Mouse (Mus musculus) cerebellum, adult 11 months (tissue): ENCODE results near the gene Slc51a.
"Not testable (repeated sequence)": the region's sequence is repeated elsewhere in the genome, so short reads cannot be mapped to it uniquely, and the experiment has no call there.

ENCODE experiments used
- DNase-seq: peaks from one replicate; pipeline ENCODE4 v3.0.0; 2022

Slc51a gene

DNA sequence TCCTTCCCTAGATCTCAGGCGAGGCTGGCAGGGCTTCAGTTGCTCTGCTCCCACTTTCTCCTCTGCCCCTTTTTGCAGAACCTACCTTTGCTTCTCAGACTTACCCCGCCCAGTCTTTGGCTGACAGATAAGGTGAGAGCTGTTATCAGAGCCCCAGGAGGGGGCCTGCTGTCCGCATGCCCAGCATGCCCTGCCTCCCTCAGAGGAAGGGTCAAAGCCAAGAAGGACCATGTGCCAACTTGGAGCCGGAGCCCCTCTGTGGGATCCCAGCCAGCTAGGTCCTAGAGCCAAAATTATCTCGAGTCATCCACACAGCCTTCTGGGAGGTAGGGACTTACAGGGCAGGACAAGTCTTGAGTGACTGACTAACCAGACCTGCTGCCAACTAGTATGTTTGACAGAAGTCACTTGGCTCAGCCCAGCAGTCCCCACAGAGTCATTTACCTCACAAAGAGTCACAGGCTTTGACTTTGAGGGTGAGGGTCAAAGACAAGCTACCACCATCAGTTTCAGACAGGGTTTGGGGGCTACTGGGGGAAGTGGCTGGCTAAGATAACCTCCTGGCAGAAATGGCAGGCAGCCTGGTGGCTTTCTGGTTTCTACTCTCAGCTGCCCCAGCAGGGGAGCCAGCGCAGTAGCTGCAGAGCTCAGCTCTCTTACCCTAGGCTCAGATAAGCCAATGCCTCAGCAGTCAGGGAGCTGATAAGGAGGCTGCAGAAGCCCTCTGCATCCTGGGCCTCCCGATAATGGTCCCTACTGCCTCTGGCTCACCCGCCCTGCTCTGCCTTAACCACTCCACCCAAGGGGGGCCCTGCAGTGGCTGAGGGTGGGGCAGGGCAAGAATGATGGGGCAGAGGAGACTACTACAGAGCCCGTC lies 21.6 kb upstream of the Slc51a start:
- DNase-seq = no peak

- no peak for DNase-seq
Observed at GRCm38 (mm10) chr16:32508506-32509065, 20.9 kb upstream of the Slc51a start.

- no peak for DNase-seq
Observed at GRCm38 (mm10) chr16:32508035-32508434, 20.4 kb upstream of the Slc51a start.

- DNase-seq = no peak
Observed at GRCm38 (mm10) chr16:32507407-32507806, 19.7 kb upstream of the Slc51a start.

- DNase-seq = no peak
Observed at GRCm38 (mm10) chr16:32506868-32507267, 19.2 kb upstream of the Slc51a start.

GRCm38 (mm10) chr16:32506298-32506697 lies 18.6 kb upstream of the Slc51a start:
- DNase-seq = no peak

DNA sequence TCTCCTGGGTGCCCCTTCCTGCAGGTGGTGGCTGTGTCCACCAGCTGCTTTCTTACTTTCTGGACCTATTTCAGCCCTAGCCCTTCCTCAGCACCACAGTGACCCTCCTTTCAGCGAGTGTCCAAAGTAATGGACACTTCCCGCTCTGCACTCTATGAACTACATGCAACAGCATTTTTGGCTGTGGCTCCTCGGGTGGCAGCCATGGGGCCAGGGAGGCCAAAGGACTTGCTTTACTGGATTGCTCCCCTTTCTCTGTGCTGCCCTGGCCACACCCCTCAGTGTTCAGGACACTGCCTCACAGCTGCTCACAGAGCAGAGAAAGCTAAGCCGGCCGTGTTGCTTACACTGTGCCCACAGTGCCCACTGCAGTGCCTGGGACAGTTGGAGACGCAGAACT lies 16.0 kb upstream of the Slc51a start:
- no peak for DNase-seq

GRCm38 (mm10) chr16:32502621-32503335 lies 15.1 kb upstream of the Slc51a start:
- DNase-seq = no peak

- no peak for DNase-seq
Observed at GRCm38 (mm10) chr16:32501459-32501858, 13.8 kb upstream of the Slc51a start.

GRCm38 (mm10) chr16:32499430-32500037 lies 11.9 kb upstream of the Slc51a start:
- peak; percentile 87 for DNase-seq

DNA sequence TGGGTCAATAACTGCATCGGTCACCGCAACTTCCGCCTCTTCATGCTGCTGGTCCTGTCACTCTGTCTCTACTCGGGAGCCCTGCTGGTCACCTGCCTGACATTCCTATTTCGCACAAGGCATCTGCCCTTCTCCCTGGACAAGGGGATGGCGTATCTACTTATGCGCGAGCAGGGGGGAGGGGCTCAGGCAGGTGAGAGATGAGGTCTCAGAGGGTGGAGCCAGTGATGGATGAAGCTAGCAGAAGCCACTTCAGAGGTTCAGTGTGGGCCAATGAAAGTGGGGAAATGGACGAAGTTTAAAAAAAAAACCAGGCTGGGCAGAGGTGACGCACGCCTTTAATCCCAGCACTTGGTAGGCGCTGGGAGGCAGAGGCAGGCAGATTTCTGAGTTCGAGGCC lies 11.3 kb upstream of the Slc51a start:
- no peak for DNase-seq

DNA sequence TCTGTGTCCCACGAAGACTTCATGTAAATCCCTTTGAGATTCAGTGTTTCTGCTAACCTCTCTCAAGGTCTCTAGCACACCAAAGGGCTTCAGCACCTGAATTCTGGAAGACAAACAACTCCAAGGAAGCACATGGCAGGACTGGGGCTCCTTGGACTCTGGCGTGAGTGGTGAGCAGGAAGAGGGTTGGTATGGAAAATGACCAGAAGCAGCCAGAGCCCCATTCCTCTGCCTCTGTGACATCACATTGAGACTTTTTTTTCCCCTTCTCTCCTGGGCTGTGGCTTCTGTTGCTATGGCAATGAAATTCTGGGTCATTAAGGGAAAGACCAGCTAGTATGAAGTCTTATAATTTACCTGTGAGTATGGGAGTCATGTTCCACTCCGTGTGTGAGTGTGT lies 8.3 kb upstream of the Slc51a start, which contains the start of gene Zdhhc19:
Gene Zdhhc19 (plus strand): TSS at position 301 of the 400 bp plus-strand sequence.
- no peak for DNase-seq

DNA sequence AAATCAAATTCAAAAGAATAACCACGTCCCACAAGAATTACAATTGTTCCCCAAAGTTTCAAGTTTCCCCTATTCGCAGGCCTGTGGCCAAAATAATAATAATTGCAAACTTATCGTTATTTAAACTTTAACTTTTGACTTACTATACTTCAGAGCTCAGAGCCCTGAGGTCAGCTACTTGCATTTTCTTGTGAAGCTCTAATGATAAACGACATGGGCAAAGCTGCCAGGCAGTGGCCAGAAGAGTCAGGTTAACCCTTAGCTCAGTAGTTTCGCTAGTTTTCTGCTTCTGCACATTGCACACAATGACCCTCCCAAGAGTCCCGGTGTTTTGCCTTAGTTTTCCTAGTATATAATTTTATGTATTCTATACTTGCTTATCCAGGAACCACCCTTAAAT lies 6.7 kb upstream of the Slc51a start:
- not testable (repeated sequence) for DNase-seq

DNA sequence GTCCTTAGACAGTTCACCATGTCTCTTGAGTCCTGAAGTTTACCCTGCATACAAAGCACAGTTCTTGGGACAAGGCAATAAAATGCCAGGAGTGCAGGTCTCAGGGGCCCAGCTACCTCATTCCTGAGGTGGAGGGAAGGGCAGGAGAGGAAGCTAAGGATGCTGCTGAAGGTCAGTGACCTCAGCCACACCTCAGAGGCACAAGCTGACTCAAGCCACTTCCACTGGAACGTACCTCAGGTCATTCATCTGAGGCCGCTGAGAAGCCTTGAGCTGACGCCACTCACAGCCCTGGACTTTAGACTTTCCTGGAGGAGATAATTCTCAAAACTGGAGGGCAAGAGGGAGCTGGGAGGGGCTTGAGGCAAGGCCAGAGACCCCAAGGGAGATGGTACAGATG lies 1.3 kb upstream of the Slc51a start:
- DNase-seq = no peak

GRCm38 (mm10) chr16:32486046-32486445 lies 1.6 kb downstream of the Slc51a start:
- DNase-seq = no peak

GRCm38 (mm10) chr16:32485209-32485608 lies 2.5 kb downstream of the Slc51a start:
- no peak for DNase-seq

DNA sequence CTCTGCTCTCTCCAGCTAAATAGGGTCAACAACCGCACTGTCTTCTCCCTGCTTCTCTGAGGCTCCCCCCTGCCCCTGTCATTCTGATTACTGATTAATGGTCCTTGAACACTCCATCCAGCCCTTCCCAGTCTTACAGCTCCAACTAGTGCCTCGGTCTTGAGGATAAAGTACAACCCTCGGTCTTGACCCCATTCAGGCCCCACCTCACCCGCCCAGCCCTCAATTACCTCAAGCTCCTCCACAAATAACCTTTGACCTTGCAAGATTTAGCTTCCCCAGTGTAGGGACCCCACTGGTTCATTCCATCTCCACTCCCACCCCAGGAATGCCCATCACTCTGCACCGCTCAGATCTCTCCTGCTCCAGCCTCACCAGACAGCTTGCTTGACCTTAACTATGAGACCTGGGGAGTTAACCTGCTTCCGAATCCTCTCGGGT lies 3.2 kb downstream of the Slc51a start:
- no peak for DNase-seq

- no peak for DNase-seq
Observed at GRCm38 (mm10) chr16:32479415-32479814, 8.3 kb downstream of the Slc51a start.

GRCm38 (mm10) chr16:32477315-32477714 lies 10.4 kb downstream of the Slc51a start:
- no peak for DNase-seq

GRCm38 (mm10) chr16:32472276-32473015 lies 15.2 kb downstream of the Slc51a start:
- no peak for DNase-seq

DNA sequence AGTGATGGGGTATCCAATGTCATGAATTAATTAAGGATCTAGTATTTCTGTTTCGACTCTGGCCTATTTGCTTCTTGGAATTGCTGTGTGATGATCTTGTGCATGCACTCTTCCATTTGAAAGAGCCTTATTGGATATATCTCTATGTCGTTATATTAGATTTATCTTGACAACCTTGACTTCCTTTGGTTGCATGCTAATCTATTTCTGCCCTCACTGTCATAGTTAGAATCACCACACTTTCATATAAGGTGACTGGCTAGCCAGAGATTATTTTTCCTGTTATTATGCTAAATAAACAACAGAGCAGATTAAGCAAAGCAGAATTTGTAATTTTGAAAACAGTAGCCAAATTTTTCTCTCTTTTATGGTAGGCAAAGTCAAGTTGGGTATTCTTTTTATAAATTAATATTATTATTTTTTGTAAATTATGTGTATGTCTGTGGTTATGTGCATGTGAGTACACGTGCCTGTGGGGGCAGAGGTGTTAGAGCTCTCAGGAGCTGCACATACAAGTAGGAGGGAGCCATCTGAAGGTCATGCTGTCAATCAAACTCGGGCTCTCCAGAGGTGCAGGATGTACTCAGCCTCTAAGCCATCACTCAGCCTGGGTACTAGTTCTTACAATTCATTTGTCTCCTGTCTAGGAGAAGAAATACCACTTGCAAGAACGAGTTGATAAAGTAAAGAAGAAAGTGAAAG lies 18.1 kb downstream of the Slc51a start:
- no peak for DNase-seq

GRCm38 (mm10) chr16:32468488-32468887 lies 19.2 kb downstream of the Slc51a start:
- no peak for DNase-seq
